Mouse (Mus musculus) CD4-positive, CD25-positive, alpha-beta regulatory T cell (primary cell): ENCODE results near the gene Mtap. TPM values are rescaled to one million over a fixed set of nuclear protein-coding genes. Genes with fewer than 3 reads are reported as not detected.

ENCODE experiments used
- polyA plus RNA-seq: library from polyadenylated mRNA; unstranded; fragments of 100-300 nt; shearing (Covaris generic); gene quantifications from one replicate; pipeline ENCODE4 v1.2.1, GENCODE M21; 2017

Gene Mtap
- polyA plus RNA-seq = 47.2 TPM

GRCm38 (mm10) chr4:89136906-89137541, at the start of gene Mtap:
Mtap (plus strand) TSS chr4:89137122.

Other genes with a start within 250 kb of the Mtap start
- gene Cdkn2a, start 157.5 kb downstream of the Mtap start, polyA plus RNA-seq = not detected
- gene Cdkn2b, start 173.9 kb downstream of the Mtap start, polyA plus RNA-seq = 0.47 TPM